Mouse (Mus musculus): Measurements from ENCODE around the gene Phip.
A peak's percentile ranks its signal among the peaks of the same experiment; 100 is the strongest.

Gene Phip

GRCm38 (mm10) chr9:82975342-82976215 lies at the start of gene Phip:
Gene Phip (minus strand): TSS chr9:82975516.
- DNase-seq (ENCODE audit: low read depth), result peak; percentile 93

- DNase-seq (ENCODE audit: low read depth), result no peak
Observed at GRCm38 (mm10) chr9:83023724-83024123, 48.4 kb upstream of the Phip start.

- DNase-seq (ENCODE audit: low read depth), result no peak
Observed at GRCm38 (mm10) chr9:83014516-83014915, 39.2 kb upstream of the Phip start.

GRCm38 (mm10) chr9:83008306-83008705 lies 33.0 kb upstream of the Phip start:
- no peak for DNase-seq (ENCODE audit: low read depth)

- no peak for DNase-seq (ENCODE audit: low read depth)
Observed at GRCm38 (mm10) chr9:83001342-83001741, 26.0 kb upstream of the Phip start.

- no peak for DNase-seq (ENCODE audit: low read depth)
Observed at GRCm38 (mm10) chr9:82997765-82998500, 22.6 kb upstream of the Phip start.

GRCm38 (mm10) chr9:82976936-82977335 lies 1.6 kb upstream of the Phip start:
- DNase-seq (ENCODE audit: low read depth), result peak; percentile 20

- no peak for DNase-seq (ENCODE audit: low read depth)
Observed at GRCm38 (mm10) chr9:82976219-82976618, 903 bp upstream of the Phip start.

- no peak for DNase-seq (ENCODE audit: low read depth)
Observed at GRCm38 (mm10) chr9:82974962-82975341, 364 bp downstream of the Phip start.

- DNase-seq (ENCODE audit: low read depth), result peak; percentile 89
Observed at GRCm38 (mm10) chr9:82974187-82974861, 992 bp downstream of the Phip start.

GRCm38 (mm10) chr9:82973321-82973892 lies 1.9 kb downstream of the Phip start:
- peak; percentile 51 for DNase-seq (ENCODE audit: low read depth)

GRCm38 (mm10) chr9:82971433-82971832 lies 3.9 kb downstream of the Phip start:
- DNase-seq (ENCODE audit: low read depth), result peak; percentile 32

- peak; percentile 39 for DNase-seq (ENCODE audit: low read depth)
Observed at GRCm38 (mm10) chr9:82967076-82967621, 8.2 kb downstream of the Phip start.

GRCm38 (mm10) chr9:82963981-82964380 lies 11.3 kb downstream of the Phip start:
- DNase-seq (ENCODE audit: low read depth), result no peak

- peak; percentile 63 for DNase-seq (ENCODE audit: low read depth)
Observed at GRCm38 (mm10) chr9:82961352-82961751, 14.0 kb downstream of the Phip start.

GRCm38 (mm10) chr9:82955267-82955666 lies 20.0 kb downstream of the Phip start:
- DNase-seq (ENCODE audit: low read depth), result peak; percentile 60

- no peak for DNase-seq (ENCODE audit: low read depth)
Observed at GRCm38 (mm10) chr9:82952330-82952729, 23.0 kb downstream of the Phip start.

- no peak for DNase-seq (ENCODE audit: low read depth)
Observed at GRCm38 (mm10) chr9:82951435-82952004, 23.8 kb downstream of the Phip start.

- no peak for DNase-seq (ENCODE audit: low read depth)
Observed at GRCm38 (mm10) chr9:82907246-82907645, 68.1 kb downstream of the Phip start.

- DNase-seq (ENCODE audit: low read depth), result no peak
Observed at GRCm38 (mm10) chr9:82888645-82889044, 86.7 kb downstream of the Phip start.

GRCm38 (mm10) chr9:82884177-82884576 lies 91.1 kb downstream of the Phip start:
- DNase-seq (ENCODE audit: low read depth), result peak; percentile 40

GRCm38 (mm10) chr9:82877078-82877477 lies 98.2 kb downstream of the Phip start:
- peak; percentile 45 for DNase-seq (ENCODE audit: low read depth)
